Mouse (Mus musculus) ovary, postnatal 36 days (tissue): Measurements from ENCODE around the gene Xirp2.

Experiments
- DNase-seq: peaks from one replicate; pipeline ENCODE4 v3.0.0; 2022; ENCODE audit warnings: low spot score, mixed read lengths

Gene Xirp2

GRCm38 (mm10) chr2:67564851-67565479 lies 119.2 kb downstream of the Xirp2 start:
- peak; percentile 29 for DNase-seq

- peak; percentile 81 for DNase-seq
These were observed 119.9 kb downstream of the Xirp2 start, which contains the start of gene B3galt1 for GRCm38 (mm10) chr2:67565480-67566331. Gene B3galt1, plus strand, starts transcription at chr2:67565871.

GRCm38 (mm10) chr2:67566566-67566965 lies 120.8 kb downstream of the Xirp2 start:
- no peak for DNase-seq

- no peak for DNase-seq
These were observed 121.4 kb downstream of the Xirp2 start for GRCm38 (mm10) chr2:67567141-67567680.
